Mouse (Mus musculus) kidney, postnatal 0 days (tissue): ENCODE results near the gene Gbp8. TPM values are rescaled to one million over a fixed set of nuclear protein-coding genes. Genes with fewer than 3 reads are reported as not detected.
A peak's percentile ranks its signal among the peaks of the same experiment; 100 is the strongest.

Experiments
- ATAC-seq: fragments of 200-750 bp; cut with Nextera tagmentation; replicated peaks from 2 replicates; pipeline ENCODE4 v1.8.0; 2017; ENCODE audit warnings: low read depth, moderate number of reproducible peaks, moderate TSS enrichment, moderate library complexity; ENCODE audit not compliant: low FRiP score
- DNase-seq: peaks from one replicate; pipeline ENCODE4 v3.0.0-alpha.2; 2016; ENCODE audit warnings: low spot score
- H3K27ac ChIP-seq: fragments of 300-500 bp; sonication (generic); 2 replicates; pipeline ENCODE4 v1.5.1; 2014; ENCODE audit warnings: mild to moderate bottlenecking
- H3K27me3 ChIP-seq: fragments of 300-500 bp; sonication (generic); 2 replicates; pipeline ENCODE4 v1.6.1; 2014; ENCODE audit warnings: low read length, mixed read lengths; ENCODE audit not compliant: insufficient read depth
- H3K36me3 ChIP-seq: fragments of 300-500 bp; sonication (generic); 2 replicates; pipeline ENCODE4 v1.6.1; 2014; ENCODE audit warnings: low read length, mixed read lengths; ENCODE audit not compliant: insufficient read depth
- H3K4me1 ChIP-seq: fragments of 300-500 bp; sonication (generic); replicated peaks from 2 replicates; pipeline ENCODE4 v1.6.1; 2014; ENCODE audit warnings: antibody characterized with exemption, low read length, mixed read lengths; ENCODE audit not compliant: insufficient read depth
- H3K4me2 ChIP-seq: fragments of 300-500 bp; sonication (generic); 2 replicates; pipeline ENCODE4 v1.6.1; 2014; ENCODE audit warnings: mild to moderate bottlenecking, low read length, moderate library complexity, mixed read lengths
- H3K4me3 ChIP-seq: fragments of 300-500 bp; sonication (generic); replicated peaks from 2 replicates; pipeline ENCODE4 v1.5.1; 2014; ENCODE audit warnings: low read depth, low read length
- H3K9ac ChIP-seq: fragments of 300-500 bp; sonication (generic); 2 replicates; pipeline ENCODE4 v1.6.1; 2014; ENCODE audit warnings: low read depth, low read length
- H3K9me3 ChIP-seq: fragments of 300-500 bp; sonication (generic); replicated peaks from 2 replicates; pipeline ENCODE4 v1.6.1; 2016; ENCODE audit warnings: low read length, inconsistent platforms, mixed read lengths
- CTCF ChIP-seq: IDR thresholded peaks from 2 replicates; pipeline ENCODE4 v1.5.1; 2016; ENCODE audit warnings: antibody characterized with exemption, low read depth, mild to moderate bottlenecking, moderate library complexity
- WGBS: fragments of 180-500 bp; shearing (Covaris S2); extraction: QIAGEN DNeasy Blood & Tissue Kit; methylation state at CpG from one replicate; pipeline ENCODE4 v1.1.7; 2014; 5-methylcytosine and 5-hydroxymethylcytosine counted together
- polyA plus RNA-seq: library from polyadenylated mRNA; unstranded; fragments of >200 nt; fragmentation: Nextera tagmentation; extraction: Ambion mirVana; gene quantifications from 2 replicates; pipeline ENCODE4 v1.2.1, GENCODE M21; 2015

The Gbp8 gene
- polyA plus RNA-seq, 1 experiment from 2014 or later: 0.30 TPM

GRCm38 (mm10) chr5:104982535-104982934, 156.8 kb downstream of the Gbp8 start, which contains the start of gene Abcg3:
TSS of gene Abcg3 (minus strand) at chr5:104982718.
- Histone ChIP-seq H3K4me2 (peak within 1 kb of the TSS; percentile 50), H3K36me3 (no peaks in the 10 kb centered on the region), H3K27ac (no peak within 1 kb of the TSS), H3K4me3 (peak within 1 kb of the TSS; percentile 16; the same call in 1 of the 2 replicates), H3K4me1 (no peaks in the 10 kb centered on the region), H3K9ac (0 out of 2 replicates have a peak within 1 kb of the TSS, but pooled peaks have one; percentile 42), H3K9me3 (no peaks in the 10 kb centered on the region), H3K27me3 (no peaks in the 10 kb centered on the region)
- peak; percentile 5 for DNase-seq
- ATAC-seq: no peak
- 17% methylated on average over 12 of the region's 12 CpGs for WGBS
- TF ChIP-seq CTCF: no peak

GRCm38 (mm10) chr5:104979040-104979513, 160.3 kb downstream of the Gbp8 start:
- Histone ChIP-seq H3K4me3 (no peak overlapping the region), H3K9me3 (no peaks in the 10 kb centered on the region), H3K9ac (no peak overlapping the region), H3K27me3 (no peaks in the 10 kb centered on the region), H3K4me2 (no peak overlapping the region), H3K27ac (no peak overlapping the region), H3K4me1 (no peaks in the 10 kb centered on the region), H3K36me3 (no peaks in the 10 kb centered on the region)
- DNase-seq: no peak
- no peak for ATAC-seq
- WGBS: 47% methylated on average over 2 of the region's 2 CpGs
- TF ChIP-seq CTCF: no peak

Other genes with a start within 250 kb of the Gbp8 start
- gene Abcg3, start 156.8 kb downstream of the Gbp8 start, polyA plus RNA-seq: 0.78 and 1.1 TPM in 2 replicates
- 3.6 and 4.4 TPM in 2 replicates for gene Gbp9, start within 50 bp of the Gbp8 start, polyA plus RNA-seq
- gene Gbp4, start within 50 bp of the Gbp8 start, polyA plus RNA-seq: 1.3 TPM in 2 replicates
- 0.29 TPM in 1 of 2 replicates, not detected in the other for gene Gbp10, start 100.0 kb upstream of the Gbp8 start, polyA plus RNA-seq
- not detected in 2 replicates for gene Gm43302, start 154.2 kb upstream of the Gbp8 start, polyA plus RNA-seq
- gene Gbp6, start 154.2 kb upstream of the Gbp8 start, polyA plus RNA-seq: 1.9 and 2.1 TPM in 2 replicates